Mouse (Mus musculus): Measurements from ENCODE around the gene Syna. TPM values are rescaled to one million over a fixed set of nuclear protein-coding genes. Genes with fewer than 3 reads are reported as not detected.

Syna gene
- polyA plus RNA-seq, 1 experiment from 2014 or later, result not detected

DNA sequence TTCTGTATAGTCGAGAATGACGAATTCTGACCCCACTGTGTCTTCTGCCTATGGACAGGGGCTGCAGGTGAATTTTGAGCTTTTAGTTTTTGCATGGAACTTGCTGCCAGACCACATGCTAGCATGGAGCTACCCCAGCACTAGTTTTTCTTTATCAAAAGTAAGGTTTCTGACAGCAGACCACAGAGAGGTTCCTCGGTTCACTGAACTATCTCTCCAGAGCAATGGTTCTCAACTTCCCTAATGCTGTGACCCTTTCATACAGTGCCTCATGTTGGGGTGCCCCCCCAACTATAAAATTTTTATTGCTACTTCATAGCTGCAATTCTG is 23.9 kb upstream of the Syna start:
- Histone ChIP-seq H3K4me2 (ENCODE audit: low read depth, low read length) (peak overlapping the region; percentile 81), H3K4me1 (ENCODE audit: control insufficient read depth, low read depth, low read length) (peaks cover 17% of the 10 kb centered on the region), H3K9ac (ENCODE audit: low read depth, low read length) (peak overlapping the region; percentile 93), H3K36me3 (ENCODE audit: control insufficient read depth, insufficient read depth) (no peaks in the 10 kb centered on the region), H3K4me3 (ENCODE audit: low read depth, low read length) (peak overlapping the region; percentile 95), H3K27me3 (ENCODE audit: control insufficient read depth, insufficient read depth, low read depth, low read length) (no peaks in the 10 kb centered on the region), H3K27ac (ENCODE audit: low read length) (0 out of 2 replicates have a peak overlapping the region, but pooled peaks have one; percentile 2), H3K9me3 (replicated peaks; ENCODE audit: control insufficient read depth, low read length) (no peaks in the 10 kb centered on the region)
- ATAC-seq (ENCODE audit: low read depth), result no peak
- 22% methylated on average over 3 of the region's 3 CpGs for WGBS (ENCODE audit: insufficient replicate concordance)

DNA sequence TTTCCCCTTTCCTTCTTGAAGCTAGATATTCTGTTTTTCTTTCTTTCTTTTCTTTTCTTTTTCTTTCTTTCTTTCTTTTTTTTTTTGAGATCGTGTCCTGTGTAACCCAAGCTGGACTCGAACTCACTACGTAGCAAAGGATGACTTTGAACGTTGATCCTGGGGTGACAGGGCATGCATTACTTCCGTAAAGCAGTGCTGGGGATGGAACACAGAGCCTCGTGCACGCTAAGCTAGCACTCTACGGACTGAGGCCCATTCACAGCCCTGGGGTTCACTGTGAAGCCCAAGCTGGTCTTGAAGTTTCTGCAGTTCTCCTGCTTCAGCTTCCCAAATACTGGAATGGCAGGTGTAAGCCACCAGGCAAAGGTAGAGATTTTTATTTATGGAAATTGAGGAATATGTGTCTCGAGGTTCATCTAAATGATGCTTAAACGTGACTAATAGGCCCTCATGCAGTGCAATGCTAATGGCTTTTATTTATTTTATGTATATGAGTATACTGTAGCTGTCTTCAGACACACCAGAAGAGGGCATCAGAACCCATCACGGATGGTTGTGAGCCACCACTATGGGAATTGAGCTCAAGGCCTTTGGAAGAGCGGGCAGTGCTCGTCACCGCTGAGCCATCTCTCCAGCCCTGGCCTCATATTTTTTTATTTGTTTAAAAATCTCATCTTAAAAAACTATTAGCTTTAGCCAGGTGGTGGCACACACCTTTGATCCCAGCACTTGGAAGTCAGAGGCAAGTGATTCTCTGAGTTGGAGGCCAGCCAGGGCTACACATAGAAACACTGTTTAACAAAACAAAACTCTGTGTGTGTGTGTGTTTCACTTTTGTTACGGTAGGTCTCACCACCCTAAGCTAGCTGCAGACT is 23.3 kb upstream of the Syna start:
- ATAC-seq (ENCODE audit: low read depth), result no peak
- peak overlapping the region; percentile 72 for H3K27ac ChIP-seq (ENCODE audit: low read length)
- peak overlapping the region; percentile 93 for H3K9ac ChIP-seq (ENCODE audit: low read depth, low read length)
- peak overlapping the region; percentile 81 for H3K4me2 ChIP-seq (ENCODE audit: low read depth, low read length)
- no peaks in the 10 kb centered on the region for H3K36me3 ChIP-seq (ENCODE audit: control insufficient read depth, insufficient read depth)
- H3K4me1 ChIP-seq (ENCODE audit: control insufficient read depth, low read depth, low read length), result peaks cover 17% of the 10 kb centered on the region
- no peaks in the 10 kb centered on the region for H3K27me3 ChIP-seq (ENCODE audit: control insufficient read depth, insufficient read depth, low read depth, low read length)
- H3K9me3 ChIP-seq (replicated peaks; ENCODE audit: control insufficient read depth, low read length), result no peaks in the 10 kb centered on the region
- WGBS (ENCODE audit: insufficient replicate concordance), result 16% methylated on average over 15 of the region's 15 CpGs
- peak overlapping the region; percentile 95 for H3K4me3 ChIP-seq (ENCODE audit: low read depth, low read length)

DNA sequence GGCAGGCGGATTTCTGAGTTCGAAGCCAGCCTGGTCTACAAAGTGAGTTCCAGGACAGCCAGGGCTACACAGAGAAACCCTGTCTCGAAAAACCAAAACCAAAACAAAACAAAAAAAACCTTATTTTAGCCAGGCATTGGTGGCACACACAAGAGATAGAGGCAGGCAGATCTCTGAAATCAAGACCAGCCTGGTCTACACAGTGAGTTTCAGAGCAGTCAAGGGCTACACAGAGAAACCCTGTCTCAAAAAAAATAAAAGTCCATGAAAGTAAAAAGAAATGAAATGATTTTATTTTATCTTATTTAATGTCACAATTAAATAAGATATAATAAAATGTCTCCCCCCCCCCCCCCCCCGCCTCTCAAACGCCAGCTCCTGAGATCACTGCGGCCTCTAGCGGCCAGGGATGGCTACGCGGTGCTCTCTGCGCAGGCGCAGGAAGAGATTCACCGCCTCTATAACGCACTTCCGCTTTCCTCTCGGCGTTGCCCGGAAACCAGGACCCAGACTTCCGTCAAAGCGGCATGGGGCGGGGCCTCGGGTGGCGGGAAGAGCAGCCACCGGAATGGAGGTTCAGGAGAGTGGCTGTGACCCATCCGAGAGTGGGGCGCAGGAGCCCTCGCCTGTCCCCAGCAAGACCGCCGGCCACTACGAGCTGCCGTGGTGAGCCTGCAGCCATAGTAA is 22.4 kb upstream of the Syna start:
- Histone ChIP-seq H3K27ac (ENCODE audit: low read length) (peak overlapping the region; percentile 72), H3K36me3 (ENCODE audit: control insufficient read depth, insufficient read depth) (no peaks in the 10 kb centered on the region), H3K4me3 (ENCODE audit: low read depth, low read length) (peak overlapping the region; percentile 95), H3K9ac (ENCODE audit: low read depth, low read length) (peak overlapping the region; percentile 93), H3K4me1 (ENCODE audit: control insufficient read depth, low read depth, low read length) (peaks cover 17% of the 10 kb centered on the region), H3K9me3 (replicated peaks; ENCODE audit: control insufficient read depth, low read length) (no peaks in the 10 kb centered on the region), H3K27me3 (ENCODE audit: control insufficient read depth, insufficient read depth, low read depth, low read length) (no peaks in the 10 kb centered on the region), H3K4me2 (ENCODE audit: low read depth, low read length) (peak overlapping the region; percentile 81)
- WGBS (ENCODE audit: insufficient replicate concordance), result 7% methylated on average over 30 of the region's 30 CpGs
- peak; percentile 97 for ATAC-seq (ENCODE audit: low read depth)

DNA sequence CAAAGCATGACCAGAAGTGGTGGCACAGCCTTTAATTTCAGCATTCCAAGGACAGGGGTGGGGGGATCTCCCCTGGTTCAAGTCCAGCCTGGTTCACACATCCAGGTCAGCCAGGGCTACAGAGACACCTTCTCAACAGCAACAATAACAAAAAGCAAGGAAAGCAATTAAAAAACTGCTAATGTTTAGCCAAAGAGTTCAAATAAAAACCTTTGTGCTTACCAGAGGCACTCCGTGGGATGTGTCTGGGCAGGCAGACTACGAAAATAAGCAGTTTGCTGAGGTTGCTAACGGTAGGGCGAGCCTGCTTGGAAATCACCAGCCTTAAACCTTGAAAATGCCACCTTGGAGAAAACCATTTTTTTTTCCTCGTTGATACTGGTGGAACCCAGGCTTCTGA is 21.2 kb upstream of the Syna start, which contains the start of gene Rfc2:
Gene Rfc2 (plus strand): TSS at position 221 of the 400 bp plus-strand sequence.
- no peak within 1 kb of the TSS for H3K27ac ChIP-seq (ENCODE audit: low read length)
- H3K4me2 ChIP-seq (ENCODE audit: low read depth, low read length), result peak within 1 kb of the TSS; percentile 18; the same call in 1 of the 2 replicates
- WGBS (ENCODE audit: insufficient replicate concordance), result 83% methylated on average over 5 of the region's 5 CpGs

DNA sequence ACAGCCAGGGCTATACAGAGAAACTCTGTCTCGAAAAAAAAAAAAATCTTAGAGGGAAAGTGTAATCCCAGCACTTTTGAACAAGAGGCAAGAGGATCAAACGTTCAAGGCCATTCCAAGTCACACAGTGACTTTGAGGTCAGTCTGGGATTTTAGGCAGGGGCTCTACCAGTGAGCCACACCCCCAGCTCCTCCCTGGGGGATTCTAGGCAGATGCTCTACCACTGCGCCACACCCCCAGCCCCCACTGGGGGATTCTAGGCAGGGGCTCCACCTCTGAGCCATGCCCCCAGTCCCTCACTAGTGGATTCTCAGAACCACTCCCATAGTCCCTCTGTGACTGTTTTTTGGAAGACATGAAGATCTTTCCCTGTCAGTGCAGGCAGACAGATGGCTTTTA is 19.2 kb upstream of the Syna start:
- no peaks in the 10 kb centered on the region for H3K9me3 ChIP-seq (replicated peaks; ENCODE audit: control insufficient read depth, low read length)
- ATAC-seq (ENCODE audit: low read depth), result no peak
- H3K4me3 ChIP-seq (ENCODE audit: low read depth, low read length), result no peak overlapping the region
- peaks cover 20% of the 10 kb centered on the region for H3K4me1 ChIP-seq (ENCODE audit: control insufficient read depth, low read depth, low read length)
- H3K4me2 ChIP-seq (ENCODE audit: low read depth, low read length), result no peak overlapping the region
- no peaks in the 10 kb centered on the region for H3K36me3 ChIP-seq (ENCODE audit: control insufficient read depth, insufficient read depth)
- no peak overlapping the region for H3K27ac ChIP-seq (ENCODE audit: low read length)
- no peaks in the 10 kb centered on the region for H3K27me3 ChIP-seq (ENCODE audit: control insufficient read depth, insufficient read depth, low read depth, low read length)
- WGBS (ENCODE audit: insufficient replicate concordance), result 60% methylated on average over 3 of the region's 3 CpGs
- H3K9ac ChIP-seq (ENCODE audit: low read depth, low read length), result no peak overlapping the region

More for the DNA sequence above, 21.2 kb upstream of the Syna start, which contains the start of gene Rfc2:
- Histone ChIP-seq H3K9ac (ENCODE audit: low read depth, low read length) (no peak within 1 kb of the TSS), H3K9me3 (replicated peaks; ENCODE audit: control insufficient read depth, low read length) (no peaks in the 10 kb centered on the region), H3K4me1 (ENCODE audit: control insufficient read depth, low read depth, low read length) (peaks cover 23% of the 10 kb centered on the region), H3K36me3 (ENCODE audit: control insufficient read depth, insufficient read depth) (no peaks in the 10 kb centered on the region), H3K4me3 (ENCODE audit: low read depth, low read length) (no peak within 1 kb of the TSS), H3K27me3 (ENCODE audit: control insufficient read depth, insufficient read depth, low read depth, low read length) (no peaks in the 10 kb centered on the region)
- ATAC-seq (ENCODE audit: low read depth), result no peak

DNA sequence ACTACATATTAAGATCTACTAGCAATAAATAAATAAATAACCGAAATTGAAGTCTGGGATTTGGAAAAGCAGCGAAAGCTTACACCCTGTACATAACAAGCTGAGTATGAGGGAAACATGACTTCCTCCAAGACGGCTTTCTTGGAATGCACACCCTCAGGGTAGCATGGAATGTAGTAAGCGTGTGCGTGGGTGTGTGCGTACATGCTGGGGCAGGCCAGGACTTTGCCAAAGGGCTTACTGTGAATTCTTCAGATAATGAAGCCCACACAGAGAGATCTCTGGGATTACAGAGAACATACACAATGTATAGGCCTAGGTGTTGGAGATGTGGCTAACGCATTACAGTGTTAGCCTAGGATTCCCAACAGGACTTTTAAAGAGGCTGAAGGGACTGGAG is 17.6 kb upstream of the Syna start:
- ATAC-seq (ENCODE audit: low read depth), result no peak
- peaks cover 14% of the 10 kb centered on the region for H3K4me1 ChIP-seq (ENCODE audit: control insufficient read depth, low read depth, low read length)
- H3K36me3 ChIP-seq (ENCODE audit: control insufficient read depth, insufficient read depth), result no peaks in the 10 kb centered on the region
- no peak overlapping the region for H3K4me3 ChIP-seq (ENCODE audit: low read depth, low read length)
- 79% methylated on average over 7 of the region's 7 CpGs for WGBS (ENCODE audit: insufficient replicate concordance)
- no peaks in the 10 kb centered on the region for H3K27me3 ChIP-seq (ENCODE audit: control insufficient read depth, insufficient read depth, low read depth, low read length)
- no peak overlapping the region for H3K9ac ChIP-seq (ENCODE audit: low read depth, low read length)
- no peaks in the 10 kb centered on the region for H3K9me3 ChIP-seq (replicated peaks; ENCODE audit: control insufficient read depth, low read length)
- H3K4me2 ChIP-seq (ENCODE audit: low read depth, low read length), result no peak overlapping the region
- no peak overlapping the region for H3K27ac ChIP-seq (ENCODE audit: low read length)

DNA sequence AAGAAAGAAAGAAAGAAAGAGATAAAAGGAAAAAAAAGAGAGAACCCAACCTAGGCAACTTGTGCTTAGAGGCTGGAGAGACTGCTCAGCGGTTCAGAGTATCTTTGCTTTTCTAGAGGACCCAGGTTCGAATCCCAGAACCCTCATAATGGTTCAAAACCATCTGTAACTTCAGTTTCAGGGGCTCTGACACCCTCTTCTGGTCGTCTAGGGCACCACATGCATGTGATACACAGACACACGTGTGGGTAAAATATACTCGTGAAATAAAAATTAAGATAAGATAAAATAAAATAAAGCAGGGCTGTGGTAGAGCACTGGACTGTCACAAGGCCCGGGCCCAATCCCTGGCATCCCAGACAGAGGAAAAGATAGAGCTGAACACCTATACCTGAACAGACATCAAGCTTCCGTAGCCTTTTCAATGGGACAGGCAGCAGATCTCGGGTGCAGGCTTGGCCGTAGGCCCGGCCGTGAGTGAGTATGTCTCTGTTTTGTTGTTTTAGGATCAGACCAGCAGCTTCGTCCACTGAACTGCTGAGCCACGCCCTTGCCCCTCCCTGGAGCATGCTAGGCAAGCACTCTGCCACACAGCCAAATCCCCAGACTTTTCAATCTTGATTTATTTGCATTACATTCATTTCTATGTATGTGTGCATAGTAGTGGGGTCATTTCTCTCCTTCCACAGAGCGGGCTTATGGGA is 16.7 kb upstream of the Syna start:
- no peak overlapping the region for H3K9ac ChIP-seq (ENCODE audit: low read depth, low read length)
- peaks cover 22% of the 10 kb centered on the region for H3K4me1 ChIP-seq (ENCODE audit: control insufficient read depth, low read depth, low read length)
- H3K27ac ChIP-seq (ENCODE audit: low read length), result no peak overlapping the region
- no peak for ATAC-seq (ENCODE audit: low read depth)
- H3K9me3 ChIP-seq (replicated peaks; ENCODE audit: control insufficient read depth, low read length), result no peaks in the 10 kb centered on the region
- no peaks in the 10 kb centered on the region for H3K27me3 ChIP-seq (ENCODE audit: control insufficient read depth, insufficient read depth, low read depth, low read length)
- no peaks in the 10 kb centered on the region for H3K36me3 ChIP-seq (ENCODE audit: control insufficient read depth, insufficient read depth)
- H3K4me3 ChIP-seq (ENCODE audit: low read depth, low read length), result no peak overlapping the region
- H3K4me2 ChIP-seq (ENCODE audit: low read depth, low read length), result no peak overlapping the region
- WGBS (ENCODE audit: insufficient replicate concordance), result 56% methylated on average over 14 of the region's 14 CpGs

DNA sequence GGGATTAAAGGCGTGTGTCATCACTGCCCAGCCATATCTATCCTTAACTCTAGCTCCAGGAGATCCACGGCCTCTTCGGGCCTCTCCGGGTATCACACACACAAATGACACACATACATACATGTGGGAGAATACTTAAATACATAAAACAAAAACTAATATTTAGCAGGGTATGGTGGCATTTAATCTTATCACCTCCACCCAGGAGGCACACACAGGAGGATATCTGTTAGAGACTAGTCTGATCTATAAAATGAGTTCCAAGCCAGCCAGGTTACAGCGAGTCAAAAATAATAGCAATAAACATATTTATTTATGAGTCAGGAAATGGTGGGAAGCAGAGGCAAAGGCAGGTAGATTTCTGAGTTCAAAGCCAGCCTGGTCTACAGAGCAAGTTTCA is 15.9 kb upstream of the Syna start:
- WGBS (ENCODE audit: insufficient replicate concordance), result 68% methylated on average over 5 of the region's 5 CpGs
- ATAC-seq (ENCODE audit: low read depth), result no peak

More for the DNA sequence above, 15.9 kb upstream of the Syna start:
- Histone ChIP-seq H3K4me2 (ENCODE audit: low read depth, low read length) (no peak overlapping the region), H3K9ac (ENCODE audit: low read depth, low read length) (no peak overlapping the region), H3K36me3 (ENCODE audit: control insufficient read depth, insufficient read depth) (no peaks in the 10 kb centered on the region), H3K27ac (ENCODE audit: low read length) (no peak overlapping the region), H3K27me3 (ENCODE audit: control insufficient read depth, insufficient read depth, low read depth, low read length) (no peaks in the 10 kb centered on the region), H3K4me1 (ENCODE audit: control insufficient read depth, low read depth, low read length) (peaks cover 22% of the 10 kb centered on the region), H3K9me3 (replicated peaks; ENCODE audit: control insufficient read depth, low read length) (no peaks in the 10 kb centered on the region), H3K4me3 (ENCODE audit: low read depth, low read length) (no peak overlapping the region)

Data from liver, embryonic 16.5 days (tissue).